In genomic region chr9:61645661-61646425, GRCm38 (mm10) we compare ENCODE assay signal across 9 mouse cellular contexts.
DNase-seq lines count a peak whose midpoint lies in the region; ATAC-seq and TF ChIP-seq lines count a peak whose summit lies in the region.
"Had no signal": no experiment of that assay in that cellular context is flagged by ENCODE, and none has a peak within 500 bp of the region (broad histone marks: within the 10 kb centered on the region; RNA-seq: fewer than 3 reads in every experiment).

No protein-coding gene starts in this region.

- H3K9ac ChIP-seq in heart, postnatal 0 days (replicated peaks; ENCODE audit: low read depth, low read length), result no peak overlapping the region
- H3K9ac ChIP-seq in limb, embryonic 11.5 days (ENCODE audit: low read length), result no peak overlapping the region
- no peak overlapping the region for H3K9ac ChIP-seq in stomach, embryonic 15.5 days
- H3K9ac ChIP-seq: liver, embryonic 15.5 days had no signal

- no peak for TF ChIP-seq CTCF in heart, postnatal 0 days (IDR thresholded peaks at IDR 0.05; ENCODE audit: low read depth)

- no peaks in the 10 kb centered on the region for H3K4me1 ChIP-seq in heart, postnatal 0 days (ENCODE audit: control insufficient read depth, insufficient read depth)
- H3K4me1 ChIP-seq in limb, embryonic 11.5 days (ENCODE audit: control insufficient read depth, insufficient read depth, low read length), result peaks cover 19% of the 10 kb centered on the region
- peaks cover 4% of the 10 kb centered on the region; the same call in 1 of the 2 replicates for H3K4me1 ChIP-seq in stomach, embryonic 15.5 days
- H3K4me1 ChIP-seq: liver, embryonic 15.5 days had no signal

- peaks cover 8% of the 10 kb centered on the region; the same call in 1 of the 2 replicates for H3K27me3 ChIP-seq in heart, postnatal 0 days (ENCODE audit: control insufficient read depth, insufficient read depth, low read length)
- no peaks in the 10 kb centered on the region for H3K27me3 ChIP-seq in limb, embryonic 11.5 days (ENCODE audit: control insufficient read depth, insufficient read depth, low read length)
- no peaks in the 10 kb centered on the region for H3K27me3 ChIP-seq in stomach, embryonic 15.5 days (replicated peaks)
- H3K27me3 ChIP-seq: liver, embryonic 15.5 days had no signal

- no peak overlapping the region for H3K27ac ChIP-seq in heart, postnatal 0 days (ENCODE audit: low read depth)
- 0 out of 2 replicates have a peak overlapping the region, but pooled peaks have one; percentile 1 for H3K27ac ChIP-seq in limb, embryonic 11.5 days (replicated peaks; ENCODE audit: low read depth, low read length)
- H3K27ac ChIP-seq in stomach, embryonic 15.5 days, result 0 out of 2 replicates have a peak overlapping the region, but pooled peaks have one; percentile 2
- H3K27ac ChIP-seq: liver, embryonic 15.5 days had no signal

- no peak overlapping the region for H3K4me3 ChIP-seq in heart, postnatal 0 days (ENCODE audit: low read depth, low read length)
- no peak overlapping the region for H3K4me3 ChIP-seq in limb, embryonic 11.5 days (ENCODE audit: low read depth, low read length)
- no peak overlapping the region for H3K4me3 ChIP-seq in stomach, embryonic 15.5 days (replicated peaks)
- H3K4me3 ChIP-seq: liver, embryonic 15.5 days had no signal

- ATAC-seq in heart, postnatal 0 days (ENCODE audit: insufficient read depth, low read depth), result peak; percentile 74
- ATAC-seq in limb, embryonic 11.5 days (ENCODE audit: insufficient number of reproducible peaks, low FRiP score, low TSS enrichment, low read depth), result peak; percentile 64; the same call in 1 of the 2 replicates
- peak; percentile 64; the same call in 1 of the 2 replicates for ATAC-seq in stomach, embryonic 15.5 days (ENCODE audit: insufficient read depth, low FRiP score, low read depth)

- WGBS in heart, postnatal 0 days, result 44% methylated on average over 20 of the region's 20 CpGs
- WGBS in limb, embryonic 11.5 days, result 36% methylated on average over 20 of the region's 20 CpGs
- 33% methylated on average over 20 of the region's 20 CpGs for WGBS in stomach, embryonic 15.5 days

- H3K4me2 ChIP-seq in heart, postnatal 0 days (ENCODE audit: low read depth, low read length), result 0 out of 2 replicates have a peak overlapping the region, but pooled peaks have one; percentile 1
- H3K4me2 ChIP-seq in limb, embryonic 11.5 days (ENCODE audit: low read depth, severe bottlenecking), result peak overlapping the region; percentile 17; the same call in 1 of the 2 replicates
- peak overlapping the region; percentile 11 for H3K4me2 ChIP-seq in stomach, embryonic 15.5 days
- H3K4me2 ChIP-seq: liver, embryonic 15.5 days had no signal

- H3K36me3 ChIP-seq in heart, postnatal 0 days (replicated peaks; ENCODE audit: control insufficient read depth, insufficient read depth, low read length), result no peaks in the 10 kb centered on the region
- H3K36me3 ChIP-seq in limb, embryonic 11.5 days (ENCODE audit: control insufficient read depth, insufficient read depth, low read length), result no peaks in the 10 kb centered on the region
- no peaks in the 10 kb centered on the region for H3K36me3 ChIP-seq in stomach, embryonic 15.5 days
- H3K36me3 ChIP-seq: liver, embryonic 15.5 days had no signal

- DNase-seq in 416B (ENCODE audit: low read depth), result peak; percentile 6
- peak; percentile 67 to 73 for DNase-seq in adrenal gland, postnatal 36 days
- peak; percentile 19 for DNase-seq in heart, postnatal 0 days (ENCODE audit: low spot score)
- DNase-seq in limb, embryonic 11.5 days (ENCODE audit: low spot score), result peak; percentile 68
- no peak for DNase-seq in left cerebral cortex, postnatal 36 days (ENCODE audit: low spot score in 2 of 2)
- DNase-seq in layer of hippocampus, adult 8-10 months (ENCODE audit: low spot score in 2 of 2), result no peak
- DNase-seq in urinary bladder, postnatal 10 days (ENCODE audit: low spot score), result no peak

- TF ChIP-seq EP300 in heart, postnatal 0 days (IDR thresholded peaks at IDR 0.05; ENCODE audit: low read depth), result no peak

- no peaks in the 10 kb centered on the region for H3K9me3 ChIP-seq in heart, postnatal 0 days (replicated peaks; ENCODE audit: control insufficient read depth, low read length)
- H3K9me3 ChIP-seq in limb, embryonic 11.5 days (ENCODE audit: control insufficient read depth, low read length), result no peaks in the 10 kb centered on the region
- no peaks in the 10 kb centered on the region for H3K9me3 ChIP-seq in stomach, embryonic 15.5 days
- H3K9me3 ChIP-seq: liver, embryonic 15.5 days had no signal

- intact Hi-C loops in left cerebral cortex, postnatal 36 days (cut with DNase I), result no loop called here

Comparison
In these comparisons a context has a peak if more than half of its experiments do, and no peak if none do; other contexts are left out.
1. DNase-seq: peak in 416B (single experiment), adrenal gland, postnatal 36 days (2 of 2), heart, postnatal 0 days (single experiment) and limb, embryonic 11.5 days (single experiment); none in left cerebral cortex, postnatal 36 days (0 of 2), layer of hippocampus, adult 8-10 months (0 of 2) and urinary bladder, postnatal 10 days (single experiment).
2. Peak in every context shown above with its lines, with median percentiles within 50 percentile points of each other: ATAC-seq and H3K4me2 ChIP-seq.